Mouse (Mus musculus) heart, embryonic 14.5 days (tissue): ENCODE results near the gene Hexim2. TPM values are rescaled to one million over a fixed set of nuclear protein-coding genes. Genes with fewer than 3 reads are reported as not detected.
A peak's percentile ranks its signal among the peaks of the same experiment; 100 is the strongest.

Experiments
- ATAC-seq: fragments of 200-750 bp; cut with Nextera tagmentation; 2 replicates; pipeline ENCODE4 v1.8.0; 2017; ENCODE audit warnings: low read depth, moderate TSS enrichment; ENCODE audit not compliant: insufficient number of reproducible peaks, insufficient read depth, low FRiP score
- H3K27ac ChIP-seq, 2 experiments: fragments of 200-500 bp in 1 of 2; fragments of 300-500 bp in 1 of 2; sonication (generic) in 1 of 2; replicated peaks in 1 of 2; 2 replicates each; pipeline ENCODE4 v1.5.1; 2012 to 2014; ENCODE audit warnings: low read depth in 2 of 2, low read length in 2 of 2, control low read depth in 1 of 2, mild to moderate bottlenecking in 1 of 2, mixed read lengths in 1 of 2; ENCODE audit not compliant: control insufficient read depth in 1 of 2, insufficient read depth in 1 of 2
- H3K27me3 ChIP-seq: fragments of 300-500 bp; sonication (generic); 2 replicates; pipeline ENCODE4 v1.6.1; 2014; ENCODE audit warnings: mild to moderate bottlenecking, low read length, control low read depth; ENCODE audit not compliant: control insufficient read depth, insufficient read depth
- H3K36me3 ChIP-seq: fragments of 300-500 bp; sonication (generic); 2 replicates; pipeline ENCODE4 v1.6.1; 2014; ENCODE audit warnings: mild to moderate bottlenecking, control low read depth, low read length, mixed read lengths; ENCODE audit not compliant: control insufficient read depth, insufficient read depth
- H3K4me1 ChIP-seq, 2 experiments: fragments of 200-500 bp in 1 of 2; fragments of 300-500 bp in 1 of 2; sonication (generic) in 1 of 2; 2 replicates each; pipeline ENCODE4 v1.6.1; 2012 to 2014; ENCODE audit warnings: low read length in 2 of 2, control low read depth in 1 of 2, mixed read lengths in 1 of 2; ENCODE audit not compliant: control insufficient read depth in 2 of 2, insufficient read depth in 2 of 2
- H3K4me2 ChIP-seq: fragments of 300-500 bp; sonication (generic); 2 replicates; pipeline ENCODE4 v1.6.1; 2014; ENCODE audit warnings: mild to moderate bottlenecking, low read length
- H3K4me3 ChIP-seq, 2 experiments: fragments of 200-500 bp in 1 of 2; fragments of 300-500 bp in 1 of 2; sonication (generic) in 1 of 2; 2 replicates each; pipeline ENCODE4 v1.5.1; 2012 to 2014; ENCODE audit warnings: low read length in 2 of 2, mild to moderate bottlenecking in 2 of 2, control low read depth in 1 of 2, low read depth in 1 of 2, moderate library complexity in 1 of 2; ENCODE audit not compliant: control insufficient read depth in 1 of 2, insufficient read depth in 1 of 2
- H3K9ac ChIP-seq: fragments of 300-500 bp; sonication (generic); 2 replicates; pipeline ENCODE4 v1.6.1; 2014; ENCODE audit warnings: mild to moderate bottlenecking, low read length
- H3K9me3 ChIP-seq: fragments of 300-500 bp; sonication (generic); 2 replicates; pipeline ENCODE4 v1.6.1; 2016; ENCODE audit warnings: low read length, control low read depth; ENCODE audit not compliant: control insufficient read depth
- WGBS: fragments of 180-500 bp; shearing (Covaris S2); extraction: QIAGEN DNeasy Blood & Tissue Kit; methylation state at CpG from one replicate; pipeline ENCODE4 v1.1.7; 2014; 5-methylcytosine and 5-hydroxymethylcytosine counted together
- polyA plus RNA-seq: library from polyadenylated mRNA; unstranded; fragments of >200 nt; fragmentation: Nextera tagmentation; extraction: Ambion mirVana; gene quantifications from 2 replicates; pipeline ENCODE4 v1.2.1, GENCODE M21; 2014

Hexim2 gene
- polyA plus RNA-seq, 1 experiment from 2014 or later, result 4.1 TPM

DNA sequence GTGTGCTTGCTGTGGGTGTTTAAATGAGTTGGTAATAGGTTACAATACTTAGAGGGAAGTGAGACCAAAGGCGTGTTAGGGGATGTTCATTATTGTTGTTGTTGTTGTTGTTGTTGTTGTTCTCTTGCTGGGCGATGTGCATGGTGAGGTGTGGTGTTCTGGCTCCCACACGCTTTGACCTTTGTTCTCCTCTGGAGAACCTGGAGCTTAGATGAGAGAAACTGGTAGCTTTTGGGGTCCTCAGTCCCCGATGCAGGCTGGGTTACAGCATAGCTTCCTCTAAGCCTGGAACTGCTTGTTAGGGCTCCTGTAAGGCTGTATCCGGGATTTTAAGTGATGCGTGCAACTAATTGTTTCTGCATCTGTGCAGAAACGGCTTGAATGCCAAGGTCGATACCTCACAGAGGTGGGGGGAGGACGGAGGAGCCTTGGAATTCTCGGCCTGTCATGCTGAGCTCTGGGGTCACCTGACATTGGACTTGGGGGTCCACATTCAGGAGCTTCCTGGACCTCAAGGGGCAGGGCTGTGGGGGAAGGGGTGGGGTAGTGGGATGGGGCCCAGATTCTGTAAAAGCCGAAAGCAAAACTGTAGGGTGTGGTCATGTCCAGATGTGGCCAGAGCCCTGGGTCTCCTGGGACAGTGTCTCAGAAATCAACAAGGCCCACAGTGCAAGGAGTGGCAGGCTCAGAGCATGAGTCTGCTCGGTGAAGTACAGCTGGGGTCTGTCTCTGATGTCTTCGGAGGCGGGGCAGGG lies 43.6 kb downstream of the Hexim2 start:
- H3K4me3 ChIP-seq, result no peak overlapping the region
- H3K9ac ChIP-seq, result no peak overlapping the region
- ATAC-seq, result no peak
- H3K9me3 ChIP-seq, result no peaks in the 10 kb centered on the region
- peaks cover 28 to 42% of the 10 kb centered on the region in 2 experiments for H3K4me1 ChIP-seq
- no peaks in the 10 kb centered on the region for H3K36me3 ChIP-seq
- H3K27me3 ChIP-seq, result peaks cover 10% of the 10 kb centered on the region
- 78% methylated on average over 14 of the region's 14 CpGs for WGBS
- H3K4me2 ChIP-seq, result no peak overlapping the region
- no peak overlapping the region for H3K27ac ChIP-seq

DNA sequence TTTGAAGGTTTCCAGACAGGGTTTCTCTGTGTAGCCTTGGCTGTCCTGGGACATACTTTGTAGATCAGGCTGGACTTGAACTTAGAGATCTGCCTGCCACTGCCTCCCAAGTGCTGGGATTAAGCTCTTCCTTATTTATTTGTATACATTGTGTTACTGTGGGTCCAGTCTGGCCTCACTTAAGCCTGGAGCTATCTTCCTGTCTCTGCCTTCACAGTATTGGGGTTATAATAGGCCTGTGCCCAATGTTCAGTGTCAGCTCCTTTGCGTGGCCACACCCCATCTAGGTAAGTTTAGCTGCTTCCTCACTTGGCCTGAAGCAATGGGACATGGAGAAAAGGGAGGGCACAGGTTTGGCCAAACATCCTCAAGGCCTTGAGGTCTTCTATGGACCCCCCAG lies 44.3 kb downstream of the Hexim2 start:
- Histone ChIP-seq H3K4me1 (peaks cover 28 to 38% of the 10 kb centered on the region in 2 experiments), H3K36me3 (no peaks in the 10 kb centered on the region), H3K9me3 (no peaks in the 10 kb centered on the region), H3K4me2 (no peak overlapping the region; the same call in 1 of the 2 replicates), H3K4me3 (no peak overlapping the region), H3K27ac (no peak overlapping the region), H3K27me3 (peaks cover 5% of the 10 kb centered on the region), H3K9ac (no peak overlapping the region)
- 93% methylated on average over 1 of the region's 1 CpGs for WGBS
- no peak for ATAC-seq

DNA sequence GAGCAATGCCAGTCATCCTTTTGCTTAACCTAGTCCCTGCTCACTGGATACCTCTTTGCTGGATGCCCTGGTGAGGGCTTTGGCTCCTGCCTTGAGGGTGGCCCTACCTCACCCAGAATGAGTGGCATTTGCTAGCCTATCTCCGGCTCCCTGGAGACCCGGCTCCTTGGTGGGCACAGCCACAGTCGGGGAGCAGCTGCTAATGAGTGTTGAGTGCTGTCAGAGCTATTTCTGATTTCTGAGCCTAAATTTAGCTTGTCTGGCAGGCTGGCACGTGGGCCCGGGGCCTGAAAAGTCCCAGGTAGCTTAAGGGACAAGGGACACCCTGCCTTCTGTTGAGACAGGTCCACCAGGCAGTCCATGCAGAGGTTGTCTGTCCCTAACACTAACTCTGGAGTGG lies 45.0 kb downstream of the Hexim2 start:
- Histone ChIP-seq H3K27ac (peak overlapping the region; percentile 34 to 64), H3K4me2 (peak overlapping the region; percentile 29), H3K36me3 (no peaks in the 10 kb centered on the region), H3K9ac (peak overlapping the region; percentile 36; the same call in 1 of the 2 replicates), H3K9me3 (no peaks in the 10 kb centered on the region), H3K4me3 (no peak overlapping the region), H3K4me1 (peaks cover 21 to 31% of the 10 kb centered on the region in 2 experiments), H3K27me3 (no peaks in the 10 kb centered on the region; the same call in 1 of the 2 replicates)
- ATAC-seq, result peak; percentile 34; the same call in 1 of the 2 replicates
- 24% methylated on average over 5 of the region's 5 CpGs for WGBS

DNA sequence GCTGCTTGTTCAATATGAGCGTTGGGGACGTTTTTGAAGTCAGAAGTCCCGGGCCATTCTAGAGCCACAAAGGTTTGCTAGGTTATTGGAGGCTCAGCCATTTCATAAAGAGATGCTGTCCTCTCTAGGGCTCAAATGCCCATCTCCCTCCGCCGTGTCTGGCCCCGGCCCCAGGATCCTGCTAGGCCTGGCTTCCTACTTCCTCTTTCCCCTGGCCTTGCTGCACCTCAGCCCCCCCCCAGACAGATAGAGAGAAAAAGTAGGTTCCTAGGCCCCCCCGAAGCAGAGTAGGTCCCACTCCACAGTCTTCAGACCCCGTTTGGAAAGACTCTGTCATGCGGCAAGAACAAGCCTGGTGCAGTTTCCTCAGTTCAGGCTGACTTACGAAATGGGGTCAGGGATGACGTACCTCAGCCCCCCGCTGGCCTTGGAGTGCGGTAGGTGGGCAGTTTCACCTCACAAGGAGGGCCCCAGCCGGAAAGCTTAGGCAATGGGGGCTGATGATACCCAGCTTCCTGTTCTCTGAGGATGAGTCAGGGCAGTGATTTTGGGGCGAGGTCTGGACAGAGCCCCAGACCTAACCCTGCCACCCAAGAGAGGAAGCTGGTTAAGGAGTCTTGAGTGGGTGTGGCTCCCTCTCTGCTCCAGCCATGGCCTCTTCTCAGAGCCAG lies 45.7 kb downstream of the Hexim2 start:
- H3K4me3 ChIP-seq, result no peak overlapping the region
- no peaks in the 10 kb centered on the region for H3K36me3 ChIP-seq
- 79% methylated on average over 15 of the region's 15 CpGs for WGBS
- ATAC-seq, result no peak
- peaks cover 4% of the 10 kb centered on the region; the same call in 1 of the 2 replicates for H3K27me3 ChIP-seq
- H3K9me3 ChIP-seq, result no peaks in the 10 kb centered on the region
- peak overlapping the region; percentile 29; the same call in 1 of the 2 replicates for H3K4me2 ChIP-seq
- 0 out of 2 replicates have a peak overlapping the region, but pooled peaks have one; percentile 36 for H3K9ac ChIP-seq
- peaks cover 18 to 26% of the 10 kb centered on the region in 2 experiments for H3K4me1 ChIP-seq
- H3K27ac ChIP-seq, result peak overlapping the region; percentile 34 to 64; a peak in 2 of 4 replicates

DNA sequence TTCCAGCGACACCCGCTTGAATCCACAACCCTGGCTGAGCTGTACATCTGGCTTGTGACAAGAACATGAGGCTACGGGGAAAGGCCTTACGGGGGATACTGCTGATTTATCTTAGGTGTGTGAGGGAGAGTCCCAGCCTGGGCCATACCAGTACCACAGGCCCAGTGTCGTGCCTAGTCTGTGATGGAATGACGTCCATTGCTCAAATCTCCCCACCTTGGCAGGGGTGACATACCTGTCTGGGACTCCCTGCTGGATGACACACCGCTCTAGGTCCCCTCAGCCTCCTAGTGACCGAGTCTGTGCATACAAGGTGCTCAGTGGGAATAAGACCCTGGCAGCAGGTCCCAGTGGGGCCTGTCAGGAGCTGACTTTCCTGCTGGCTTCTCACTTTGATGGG lies 46.5 kb downstream of the Hexim2 start:
- Histone ChIP-seq H3K27me3 (peaks cover 5% of the 10 kb centered on the region; the same call in 1 of the 2 replicates), H3K9me3 (no peaks in the 10 kb centered on the region), H3K9ac (no peak overlapping the region), H3K27ac (no peak overlapping the region), H3K36me3 (no peaks in the 10 kb centered on the region), H3K4me1 (peaks cover 18 to 26% of the 10 kb centered on the region in 2 experiments), H3K4me2 (no peak overlapping the region), H3K4me3 (no peak overlapping the region)
- WGBS, result 88% methylated on average over 8 of the region's 8 CpGs
- no peak for ATAC-seq

DNA sequence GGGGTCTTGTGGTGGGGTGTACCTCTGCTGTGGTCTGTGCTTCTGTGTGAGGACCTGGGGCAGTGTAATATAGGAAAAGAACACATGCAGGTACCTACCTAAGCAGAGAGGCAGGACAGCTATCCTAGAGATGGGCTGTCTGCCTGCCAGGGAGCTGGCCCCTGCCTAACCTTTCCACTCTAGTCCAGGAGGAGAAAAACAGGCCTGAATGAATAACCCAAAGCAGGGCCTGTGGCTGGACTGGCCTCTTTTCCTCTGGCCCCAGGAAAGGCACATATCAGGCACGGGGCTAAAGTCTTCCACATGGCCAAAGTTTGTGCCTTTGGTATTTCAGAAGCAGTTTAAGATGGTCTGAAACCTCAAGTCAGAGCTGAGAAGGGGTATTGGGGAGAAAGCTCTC lies 48.2 kb downstream of the Hexim2 start:
- 77% methylated on average over 1 of the region's 1 CpGs for WGBS
- peaks cover 16 to 18% of the 10 kb centered on the region in 2 experiments for H3K4me1 ChIP-seq
- no peaks in the 10 kb centered on the region for H3K9me3 ChIP-seq
- no peak overlapping the region for H3K4me3 ChIP-seq
- H3K27me3 ChIP-seq, result peaks cover 5% of the 10 kb centered on the region; the same call in 1 of the 2 replicates
- no peaks in the 10 kb centered on the region for H3K36me3 ChIP-seq
- H3K9ac ChIP-seq, result no peak overlapping the region
- no peak overlapping the region for H3K27ac ChIP-seq
- no peak overlapping the region for H3K4me2 ChIP-seq
- no peak for ATAC-seq

DNA sequence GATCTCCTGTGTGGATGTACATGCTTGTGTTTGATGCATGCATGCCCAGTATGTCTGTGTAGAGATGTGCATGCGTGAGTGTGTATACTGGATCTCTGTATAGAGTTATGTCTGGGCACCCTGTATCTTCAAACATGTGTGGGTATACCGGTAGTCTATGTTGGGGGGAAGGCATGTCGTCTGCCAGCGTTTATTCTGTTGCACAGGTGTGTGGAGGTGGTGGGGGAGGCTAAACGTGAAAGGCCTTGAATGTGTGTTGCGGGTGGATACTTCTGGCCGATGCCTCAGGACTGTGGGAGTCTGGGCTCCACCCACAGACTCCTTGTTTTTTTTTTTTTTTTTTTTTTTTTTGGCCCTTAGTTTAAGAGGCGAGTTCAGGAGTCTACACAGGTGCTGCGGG lies 49.1 kb downstream of the Hexim2 start:
- peaks cover 5% of the 10 kb centered on the region; the same call in 1 of the 2 replicates for H3K27me3 ChIP-seq
- no peak overlapping the region for H3K4me3 ChIP-seq
- no peak for ATAC-seq
- no peaks in the 10 kb centered on the region for H3K9me3 ChIP-seq
- WGBS, result 73% methylated on average over 9 of the region's 9 CpGs
- H3K4me2 ChIP-seq, result no peak overlapping the region
- H3K36me3 ChIP-seq, result no peaks in the 10 kb centered on the region
- no peak overlapping the region for H3K27ac ChIP-seq
- peaks cover 16 to 18% of the 10 kb centered on the region in 2 experiments for H3K4me1 ChIP-seq
- no peak overlapping the region for H3K9ac ChIP-seq
